Mouse (Mus musculus): ENCODE results near the gene Lin7b.

- TF ChIP-seq CTCF (IDR thresholded peaks at IDR 0.05; ENCODE audit: borderline replicate concordance, insufficient read depth, low read depth, low read length): no peak
- no peak for TF ChIP-seq POLR2A (IDR thresholded peaks at IDR 0.05; ENCODE audit: borderline replicate concordance, insufficient read depth, low read length)
Observed at GRCm38 (mm10) chr7:45363983-45364382, 6.4 kb downstream of the Lin7b start.
